Comparison of ENCODE assay signal across 18 mouse cellular contexts in genomic region chr8:96244549-96245152, GRCm38 (mm10).
DNase-seq lines count a peak whose midpoint lies in the region; ATAC-seq and TF ChIP-seq lines count a peak whose summit lies in the region.
"Had no signal": no experiment of that assay in that cellular context is flagged by ENCODE, and none has a peak within 500 bp of the region (broad histone marks: within the 10 kb centered on the region; RNA-seq: fewer than 3 reads in every experiment).

No protein-coding gene starts in this region.

- H3K4me2 ChIP-seq in heart, embryonic 12.5 days: no peak overlapping the region
- no peak overlapping the region for H3K4me2 ChIP-seq in midbrain, embryonic 12.5 days (replicated peaks)
- H3K4me2 ChIP-seq in midbrain, embryonic 13.5 days (replicated peaks): no peak overlapping the region
- H3K4me2 ChIP-seq: embryonic facial prominence, embryonic 12.5 days; heart, embryonic 15.5 days had no signal

- H3K36me3 ChIP-seq in heart, embryonic 12.5 days: no peaks in the 10 kb centered on the region
- H3K36me3 ChIP-seq in midbrain, embryonic 12.5 days: no peaks in the 10 kb centered on the region
- no peaks in the 10 kb centered on the region for H3K36me3 ChIP-seq in midbrain, embryonic 13.5 days
- H3K36me3 ChIP-seq: embryonic facial prominence, embryonic 12.5 days; heart, embryonic 15.5 days had no signal

- no peak overlapping the region for H3K4me3 ChIP-seq in heart, embryonic 12.5 days
- no peak overlapping the region for H3K4me3 ChIP-seq in midbrain, embryonic 12.5 days
- no peak overlapping the region for H3K4me3 ChIP-seq in midbrain, embryonic 13.5 days (replicated peaks)
- no peak overlapping the region for H3K4me3 ChIP-seq in cerebellum, adult 2 months (replicated peaks; ENCODE audit: insufficient read depth, low read depth, low read length)
- H3K4me3 ChIP-seq: embryonic facial prominence, embryonic 12.5 days; heart, embryonic 15.5 days had no signal

- ATAC-seq in heart, embryonic 12.5 days (ENCODE audit: insufficient number of reproducible peaks, low FRiP score): peak; percentile 55; the same call in 1 of the 2 replicates
- peak; percentile 66 for ATAC-seq in midbrain, embryonic 12.5 days (ENCODE audit: low FRiP score, low read depth)
- ATAC-seq in midbrain, embryonic 13.5 days: no peak

- H3K4me1 ChIP-seq in heart, embryonic 12.5 days (replicated peaks): peaks cover 13% of the 10 kb centered on the region
- H3K4me1 ChIP-seq in midbrain, embryonic 12.5 days: peaks cover 14% of the 10 kb centered on the region
- H3K4me1 ChIP-seq in midbrain, embryonic 13.5 days (replicated peaks): peaks cover 19% of the 10 kb centered on the region
- H3K4me1 ChIP-seq in cerebellum, adult 2 months (ENCODE audit: control insufficient read depth, insufficient read depth, low read length): peaks cover 10% of the 10 kb centered on the region
- H3K4me1 ChIP-seq: embryonic facial prominence, embryonic 12.5 days; heart, embryonic 15.5 days had no signal

- WGBS in heart, embryonic 12.5 days: 40% methylated on average over 9 of the region's 9 CpGs
- 35% methylated on average over 9 of the region's 9 CpGs for WGBS in midbrain, embryonic 12.5 days
- 22% methylated on average over 9 of the region's 9 CpGs for WGBS in midbrain, embryonic 13.5 days
- 75% methylated on average over 9 of the region's 9 CpGs for WGBS in cerebellum, adult 2 months

- no peaks in the 10 kb centered on the region for H3K27me3 ChIP-seq in heart, embryonic 12.5 days (replicated peaks)
- H3K27me3 ChIP-seq in midbrain, embryonic 12.5 days: no peaks in the 10 kb centered on the region
- no peaks in the 10 kb centered on the region for H3K27me3 ChIP-seq in midbrain, embryonic 13.5 days
- no peaks in the 10 kb centered on the region for H3K27me3 ChIP-seq in cerebellum, adult 2 months (ENCODE audit: control insufficient read depth, insufficient read depth, low read length)
- H3K27me3 ChIP-seq: embryonic facial prominence, embryonic 12.5 days; heart, embryonic 15.5 days had no signal

- no peak for TF ChIP-seq CTCF in cerebellum, adult 2 months (IDR thresholded peaks at IDR 0.05; ENCODE audit: borderline replicate concordance, insufficient read depth, low read depth, low read length)

- H3K27ac ChIP-seq in heart, embryonic 12.5 days (ENCODE audit: poor library complexity, severe bottlenecking): peak overlapping the region; percentile 56
- no peak overlapping the region for H3K27ac ChIP-seq in midbrain, embryonic 12.5 days (replicated peaks)
- no peak overlapping the region for H3K27ac ChIP-seq in midbrain, embryonic 13.5 days
- H3K27ac ChIP-seq in cerebellum, adult 2 months (ENCODE audit: insufficient read depth, low read length): no peak overlapping the region
- H3K27ac ChIP-seq: embryonic facial prominence, embryonic 12.5 days; heart, embryonic 15.5 days had no signal

- no peaks in the 10 kb centered on the region for H3K9me3 ChIP-seq in heart, embryonic 12.5 days (replicated peaks)
- H3K9me3 ChIP-seq in midbrain, embryonic 12.5 days: no peaks in the 10 kb centered on the region
- H3K9me3 ChIP-seq in midbrain, embryonic 13.5 days: no peaks in the 10 kb centered on the region
- H3K9me3 ChIP-seq: embryonic facial prominence, embryonic 12.5 days; heart, embryonic 15.5 days had no signal

- no peak for TF ChIP-seq POLR2A in cerebellum, adult 2 months (IDR thresholded peaks at IDR 0.05; ENCODE audit: borderline replicate concordance, insufficient read depth, low read length)

- no peak overlapping the region for H3K9ac ChIP-seq in heart, embryonic 12.5 days
- no peak overlapping the region for H3K9ac ChIP-seq in midbrain, embryonic 12.5 days (replicated peaks)
- H3K9ac ChIP-seq in midbrain, embryonic 13.5 days (replicated peaks): no peak overlapping the region
- H3K9ac ChIP-seq: embryonic facial prominence, embryonic 12.5 days; heart, embryonic 15.5 days had no signal

- no peak for DNase-seq in heart, postnatal 25 days (ENCODE audit: low spot score)
- DNase-seq in embryo, embryonic 11 days: peak; percentile 65
- peak; percentile 3 for DNase-seq in yolk sac, embryonic 10.5 days (ENCODE audit: low spot score)
- no peak for DNase-seq in cerebellum, adult 2 months
- DNase-seq: adrenal gland, adult 8-10 months; cerebellum, adult 9-11 months; kidney, adult 8-10 months; kidney, postnatal 4 days; liver; lung, adult 18-20 months; lung, postnatal 36 days; right cerebral cortex, postnatal 14 days; thymus, postnatal 4 days had no signal

- intact Hi-C loops in heart, postnatal 25 days (cut with DNase I): no loop called here

Comparison
In these comparisons a context has a peak if more than half of its experiments do, and no peak if none do; other contexts are left out.
1. DNase-seq: peak in embryo, embryonic 11 days (single experiment) and yolk sac, embryonic 10.5 days (single experiment); none in heart, postnatal 25 days (single experiment) and cerebellum, adult 2 months (0 of 2).